Mouse (Mus musculus) cerebellum, adult 2 months (tissue): ENCODE results near the gene 4933417A18Rik. TPM values are rescaled to one million over a fixed set of nuclear protein-coding genes. Genes with fewer than 3 reads are reported as not detected.
"Not testable (repeated sequence)": the region's sequence is repeated elsewhere in the genome, so short reads cannot be mapped to it uniquely, and the experiment has no call there.

Experiments used
- DNase-seq, 2 experiments: peaks; one replicate each; pipeline ENCODE4 v3.0.0; 2021
- H3K27ac ChIP-seq: fragments of 200-500 bp; 2 replicates; pipeline ENCODE4 v1.5.1; 2012; ENCODE audit warnings: low read length, control low read depth, inconsistent platforms; ENCODE audit not compliant: insufficient read depth
- H3K27me3 ChIP-seq: fragments of 200-500 bp; 2 replicates; pipeline ENCODE4 v1.6.1; 2012; ENCODE audit warnings: inconsistent platforms, mild to moderate bottlenecking, low read length, moderate library complexity; ENCODE audit not compliant: control insufficient read depth, insufficient read depth
- H3K4me1 ChIP-seq: fragments of 200-500 bp; 2 replicates; pipeline ENCODE4 v1.6.1; 2011; ENCODE audit warnings: low read length; ENCODE audit not compliant: control insufficient read depth, insufficient read depth
- H3K4me3 ChIP-seq: fragments of 200-500 bp; replicated peaks from 2 replicates; pipeline ENCODE3; 2011; ENCODE audit warnings: mild to moderate bottlenecking, low read depth, low read length, control low read depth; ENCODE audit not compliant: insufficient read depth
- CTCF ChIP-seq: fragments of 200-500 bp; IDR thresholded peaks from 2 replicates; pipeline ENCODE4 v1.5.1; 2011; ENCODE audit warnings: low read depth, mild to moderate bottlenecking, control low read depth, low read length, moderate library complexity, borderline replicate concordance; ENCODE audit not compliant: insufficient read depth
- POLR2A ChIP-seq: fragments of 200-500 bp; IDR thresholded peaks from 2 replicates; pipeline ENCODE4 v1.6.1; 2011; ENCODE audit warnings: low read length, control low read depth, borderline replicate concordance; ENCODE audit not compliant: insufficient read depth
- WGBS: fragments of 180-500 bp; shearing (Covaris S2); methylation state at CpG from one replicate; pipeline ENCODE4 v1.1.7; 2018; 5-methylcytosine and 5-hydroxymethylcytosine counted together
- polyA plus RNA-seq: library from polyadenylated mRNA; depleted of rRNA; stranded (reverse); fragments of >200 nt; gene quantifications from 2 replicates; pipeline ENCODE4 v1.2.3, GENCODE M21; 2012

Gene 4933417A18Rik
- polyA plus RNA-seq, 1 experiment: not detected

DNA sequence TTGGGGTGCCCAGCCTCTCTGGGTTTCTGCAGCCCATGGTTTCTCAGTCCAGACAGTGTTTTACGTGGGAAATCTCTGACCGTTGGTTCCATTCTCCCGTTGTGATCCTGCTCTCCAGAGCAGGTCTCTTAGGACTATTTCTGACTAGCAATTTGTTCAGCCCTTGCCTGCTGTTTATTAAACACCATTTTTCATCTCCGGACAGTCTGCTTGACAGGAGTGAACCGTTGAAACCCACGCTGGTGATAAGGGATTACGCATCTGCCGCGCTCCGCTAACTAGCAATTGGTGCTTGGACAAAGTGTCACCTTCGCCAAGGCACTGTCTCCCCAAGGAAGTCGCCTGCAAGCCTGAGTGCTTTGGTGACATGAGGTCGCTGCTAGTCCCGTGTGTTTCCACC is 40.2 kb downstream of the 4933417A18Rik start:
- H3K4me3 ChIP-seq: no peak overlapping the region
- DNase-seq: no peak
- H3K27me3 ChIP-seq: no peaks in the 10 kb centered on the region; the same call in 1 of the 2 replicates
- TF ChIP-seq POLR2A (no peak), CTCF (no peak)
- no peaks in the 10 kb centered on the region for H3K4me1 ChIP-seq
- WGBS: 5% methylated on average over 14 of the region's 14 CpGs
- H3K27ac ChIP-seq: no peak overlapping the region

DNA sequence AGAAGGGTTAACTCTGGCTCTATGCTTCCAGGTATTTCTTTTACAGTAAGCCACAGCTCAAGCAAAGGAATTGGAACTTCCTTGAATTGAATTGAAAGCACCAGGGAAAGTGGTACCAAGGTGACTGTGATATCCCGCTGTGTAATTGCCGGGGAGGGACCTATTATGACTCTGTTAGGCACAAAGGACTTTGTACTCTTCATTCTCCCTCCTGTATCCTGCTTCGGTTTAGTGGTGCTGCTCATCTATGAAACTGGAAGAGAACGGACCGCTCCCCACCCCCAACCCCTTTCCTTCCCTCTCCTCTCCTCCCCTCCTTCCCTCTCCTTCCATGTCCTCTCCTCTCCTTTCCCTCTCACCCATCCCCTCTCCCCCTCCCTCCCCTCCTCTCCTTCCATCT is 40.7 kb downstream of the 4933417A18Rik start:
- H3K27ac ChIP-seq: no peak overlapping the region
- 17% methylated on average over 5 of the region's 5 CpGs for WGBS

DNA sequence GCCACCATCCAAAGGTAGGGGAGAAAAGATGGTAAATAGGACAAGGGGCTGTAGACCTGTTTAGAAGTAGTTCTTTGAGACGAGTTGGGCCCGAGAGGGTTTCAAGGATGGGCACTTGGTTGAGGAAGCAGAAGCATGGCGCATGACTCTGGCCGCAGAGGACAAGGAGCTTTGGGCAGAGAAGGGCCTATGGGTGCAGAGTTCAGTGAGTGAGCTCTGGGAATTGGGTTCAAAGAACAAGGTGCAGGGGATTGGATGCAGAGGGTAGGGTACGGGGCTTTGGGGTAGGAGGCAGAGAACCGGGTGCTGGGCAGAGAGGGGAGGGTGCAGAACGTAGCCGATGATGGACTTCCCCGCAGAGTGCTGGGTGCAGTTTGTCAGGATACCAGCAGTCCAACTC is 41.4 kb downstream of the 4933417A18Rik start:
- H3K27ac ChIP-seq, DNase-seq, H3K27me3 ChIP-seq, H3K4me3 ChIP-seq, H3K4me1 ChIP-seq: not testable (repeated sequence)
- WGBS: 82% methylated on average over 9 of the region's 9 CpGs

More for the DNA sequence above, 40.7 kb downstream of the 4933417A18Rik start:
- Histone ChIP-seq H3K4me3 (no peak overlapping the region), H3K27me3 (no peaks in the 10 kb centered on the region; the same call in 1 of the 2 replicates), H3K4me1 (no peaks in the 10 kb centered on the region)
- TF ChIP-seq CTCF (no peak), POLR2A (no peak)
- DNase-seq: no peak

DNA sequence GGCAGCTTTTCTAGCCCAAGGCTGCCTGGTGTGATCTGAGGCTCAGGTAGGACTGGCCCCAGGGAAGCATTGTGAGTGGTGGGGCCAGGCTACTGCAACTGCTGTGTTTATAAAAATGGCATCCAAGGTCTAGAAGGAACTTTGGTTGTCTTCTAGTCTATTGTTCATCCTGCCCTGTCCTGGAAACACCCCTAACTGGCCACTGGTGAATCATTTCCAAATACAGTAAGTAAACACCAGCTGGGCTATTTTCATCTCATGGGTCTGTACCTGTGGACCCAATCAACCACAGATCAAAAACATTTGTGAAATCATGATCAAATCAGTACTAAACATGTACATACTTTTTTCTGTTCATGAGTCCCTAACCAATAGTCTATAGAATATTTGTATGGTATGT is 48.2 kb downstream of the 4933417A18Rik start:
- not testable (repeated sequence) for H3K27ac ChIP-seq, DNase-seq, H3K4me3 ChIP-seq, H3K27me3 ChIP-seq, H3K4me1 ChIP-seq

DNA sequence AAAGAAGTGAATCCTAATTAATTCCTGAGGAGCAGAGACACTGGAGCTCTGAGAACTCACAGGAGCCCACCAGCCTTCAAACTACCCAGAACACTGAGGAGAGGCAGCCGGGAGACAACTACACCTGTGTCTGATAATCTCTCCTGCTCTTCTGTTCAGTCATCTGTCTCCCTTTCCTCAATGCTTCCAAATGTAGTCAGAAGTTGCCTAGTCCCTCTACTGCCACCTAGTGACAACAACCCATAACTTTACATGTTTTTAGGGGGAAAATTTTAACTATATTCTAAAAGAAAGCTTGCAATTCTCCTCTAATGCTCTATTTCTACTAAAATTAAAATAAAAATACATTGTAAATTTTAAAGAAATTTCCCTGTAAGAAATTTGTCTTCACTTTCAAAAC is 48.9 kb downstream of the 4933417A18Rik start:
- TF ChIP-seq CTCF: no peak
- no peak for TF ChIP-seq POLR2A
- Histone ChIP-seq H3K4me3 (no peak overlapping the region), H3K27me3 (no peaks in the 10 kb centered on the region), H3K4me1 (no peaks in the 10 kb centered on the region), H3K27ac (no peak overlapping the region)
- no peak for DNase-seq
- WGBS: 60% methylated on average over 1 of the region's 1 CpGs

DNA sequence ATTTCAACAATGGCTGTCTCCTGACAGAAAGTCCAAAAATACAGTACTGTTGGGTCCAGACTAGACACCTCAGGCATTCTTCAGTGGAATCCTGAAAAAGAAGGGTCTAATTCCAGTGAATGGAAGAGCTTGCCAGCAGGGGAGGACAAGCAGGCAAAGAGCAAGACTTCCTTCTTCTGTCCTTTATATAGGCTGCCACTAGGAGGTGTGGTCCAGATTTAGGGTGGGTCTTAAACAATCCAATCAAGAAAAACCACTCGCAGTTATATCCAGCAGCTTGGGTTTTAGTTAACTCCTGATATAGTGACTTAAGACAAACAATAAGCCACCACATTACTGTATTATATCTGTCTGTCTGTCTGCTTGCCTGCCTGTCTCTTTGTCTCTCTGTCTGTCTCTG is 49.6 kb downstream of the 4933417A18Rik start:
- Histone ChIP-seq H3K27ac (no peak overlapping the region), H3K4me1 (no peaks in the 10 kb centered on the region), H3K27me3 (no peaks in the 10 kb centered on the region), H3K4me3 (no peak overlapping the region)
- TF ChIP-seq CTCF: no peak
- TF ChIP-seq POLR2A: no peak
- DNase-seq: no peak
- 50% methylated on average over 1 of the region's 1 CpGs for WGBS

DNA sequence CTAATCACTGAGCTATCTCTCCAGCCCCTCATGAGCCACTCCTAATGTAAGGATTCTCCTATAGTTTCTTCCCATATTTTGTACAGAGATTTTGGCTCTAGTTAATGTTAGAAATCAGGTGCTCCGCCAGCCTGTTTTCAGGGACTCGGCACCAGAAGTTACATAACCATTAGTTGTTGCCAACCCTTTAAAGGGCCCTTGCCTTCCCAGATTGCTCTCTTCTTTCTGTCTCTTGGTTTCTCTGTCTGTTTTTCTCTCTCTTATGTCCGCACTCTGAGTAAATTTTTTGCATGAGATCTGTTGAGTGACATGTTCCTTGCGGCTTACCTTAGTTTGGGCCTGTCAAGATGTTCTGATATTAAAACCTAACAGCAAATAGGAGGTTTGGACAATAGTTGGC is 51.9 kb downstream of the 4933417A18Rik start:
- H3K4me1 ChIP-seq: no peaks in the 10 kb centered on the region
- no peak overlapping the region for H3K27ac ChIP-seq
- DNase-seq: no peak
- WGBS: 66% methylated on average over 4 of the region's 4 CpGs
- H3K4me3 ChIP-seq: no peak overlapping the region
- TF ChIP-seq POLR2A (no peak), CTCF (no peak)
- H3K27me3 ChIP-seq: no peaks in the 10 kb centered on the region

DNA sequence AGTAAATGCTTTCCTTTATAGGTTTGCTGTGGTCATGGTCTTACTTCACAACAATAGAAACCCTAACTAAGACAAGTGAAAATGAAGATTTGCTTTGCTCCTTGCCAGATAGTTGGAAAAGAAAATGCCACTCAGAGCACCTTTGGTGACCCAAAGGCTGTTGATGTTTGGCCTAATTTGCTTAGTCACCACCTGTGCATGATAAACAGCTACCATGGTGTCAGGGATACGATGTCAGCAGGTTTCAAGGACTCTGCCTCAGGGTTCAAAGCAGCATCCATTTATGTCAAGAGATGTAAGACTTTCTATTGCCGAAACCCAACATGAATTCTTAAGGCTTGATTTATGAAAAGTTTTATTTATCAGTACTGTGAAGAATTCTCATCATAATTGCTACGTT is 53.2 kb downstream of the 4933417A18Rik start:
- 97% methylated on average over 3 of the region's 3 CpGs for WGBS
- Histone ChIP-seq H3K4me1 (no peaks in the 10 kb centered on the region), H3K4me3 (no peak overlapping the region), H3K27me3 (no peaks in the 10 kb centered on the region), H3K27ac (no peak overlapping the region)
- DNase-seq: no peak
- TF ChIP-seq POLR2A: no peak
- no peak for TF ChIP-seq CTCF

DNA sequence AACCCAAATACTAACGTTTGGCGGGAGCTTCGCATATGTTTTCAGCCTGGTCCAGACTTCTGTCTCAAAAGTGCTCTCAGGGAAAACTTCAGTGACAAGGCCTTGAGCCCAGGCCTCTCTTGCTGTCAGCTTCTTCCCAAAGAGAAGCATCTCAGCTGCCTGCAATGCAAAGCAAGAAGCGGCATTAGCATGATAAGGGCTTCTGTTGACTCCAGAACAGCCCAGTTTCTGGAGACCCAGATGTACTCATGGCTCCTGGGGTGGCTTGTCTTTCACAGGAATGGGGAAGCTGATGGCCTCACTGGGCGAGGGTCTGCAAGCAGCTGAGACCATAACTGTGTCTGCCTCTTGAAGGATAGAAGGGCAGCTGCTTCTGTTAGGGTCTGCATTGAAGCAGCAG is 54.4 kb downstream of the 4933417A18Rik start:
- 76% methylated on average over 5 of the region's 5 CpGs for WGBS
- DNase-seq, H3K4me1 ChIP-seq, H3K4me3 ChIP-seq, H3K27me3 ChIP-seq, H3K27ac ChIP-seq: not testable (repeated sequence)

DNA sequence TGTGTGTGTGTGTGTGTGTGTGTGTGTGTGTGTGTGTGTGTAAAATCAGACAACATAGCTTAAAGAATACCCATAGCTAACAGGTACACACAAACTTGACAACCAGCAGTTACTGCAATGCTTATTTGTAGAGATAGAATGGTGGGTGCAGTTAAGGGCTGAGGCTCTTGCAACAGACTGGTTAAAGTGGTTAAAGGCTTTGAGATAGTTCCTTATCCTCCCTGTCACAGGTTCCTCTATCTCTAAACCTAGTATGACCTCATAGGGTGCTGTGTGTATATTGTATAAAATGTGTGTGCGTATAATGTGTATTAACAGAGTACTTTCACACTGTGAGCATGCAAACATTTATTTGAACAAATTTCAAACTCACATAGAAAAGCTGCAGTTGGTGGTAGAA is 59.3 kb downstream of the 4933417A18Rik start:
- H3K27ac ChIP-seq, H3K27me3 ChIP-seq, H3K4me3 ChIP-seq, DNase-seq, H3K4me1 ChIP-seq: not testable (repeated sequence)
- 100% methylated on average over 1 of the region's 1 CpGs for WGBS
